Mouse (Mus musculus): Measurements from ENCODE around the gene Rbm47.

The Rbm47 gene

GRCm38 (mm10) chr5:66165748-66166147 is 7.2 kb downstream of the Rbm47 start:
- DNase-seq (ENCODE audit: low spot score) = no peak

- no peak for DNase-seq (ENCODE audit: low spot score)
Measured at GRCm38 (mm10) chr5:66156431-66156962, 16.4 kb downstream of the Rbm47 start.

DNA sequence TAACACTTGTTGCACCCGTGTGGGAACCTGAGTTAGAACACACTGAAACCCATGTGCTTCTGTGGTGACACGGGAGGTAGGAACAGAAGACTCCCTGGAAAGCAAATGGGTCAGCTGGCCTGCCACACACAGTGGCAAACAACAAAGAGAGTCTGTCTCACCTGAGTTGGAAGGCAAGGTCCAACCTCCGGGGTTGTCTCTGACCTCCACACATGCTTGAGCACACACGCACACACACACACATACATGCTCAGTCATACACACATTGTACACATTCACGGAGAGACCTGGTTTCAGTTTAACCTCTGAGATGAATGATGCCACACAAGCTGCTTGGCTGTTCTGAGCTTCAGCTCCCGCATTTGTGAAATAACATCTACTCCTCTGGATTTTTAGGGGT is 18.3 kb downstream of the Rbm47 start:
- DNase-seq (ENCODE audit: low spot score) = no peak

DNA sequence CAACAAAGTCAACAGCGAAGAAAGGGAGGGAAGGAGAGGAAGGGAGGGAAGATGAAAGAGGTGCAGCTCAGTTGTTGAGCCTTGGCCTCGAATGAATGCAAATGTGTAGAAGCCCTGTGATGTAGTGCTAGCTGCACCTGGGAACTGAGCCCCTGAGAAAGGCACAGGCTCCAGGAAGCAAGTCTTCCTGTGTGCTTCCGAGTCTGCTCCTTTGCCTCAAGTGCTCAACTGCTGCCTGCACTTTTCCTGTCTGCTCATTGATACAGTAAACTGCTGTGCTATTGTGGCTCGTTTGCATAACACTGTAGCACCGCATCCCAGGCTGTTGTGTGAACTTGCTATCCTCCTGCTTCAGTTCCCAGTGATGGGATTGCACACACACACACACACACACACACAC is 19.4 kb downstream of the Rbm47 start:
- DNase-seq (ENCODE audit: low spot score) = no peak

DNA sequence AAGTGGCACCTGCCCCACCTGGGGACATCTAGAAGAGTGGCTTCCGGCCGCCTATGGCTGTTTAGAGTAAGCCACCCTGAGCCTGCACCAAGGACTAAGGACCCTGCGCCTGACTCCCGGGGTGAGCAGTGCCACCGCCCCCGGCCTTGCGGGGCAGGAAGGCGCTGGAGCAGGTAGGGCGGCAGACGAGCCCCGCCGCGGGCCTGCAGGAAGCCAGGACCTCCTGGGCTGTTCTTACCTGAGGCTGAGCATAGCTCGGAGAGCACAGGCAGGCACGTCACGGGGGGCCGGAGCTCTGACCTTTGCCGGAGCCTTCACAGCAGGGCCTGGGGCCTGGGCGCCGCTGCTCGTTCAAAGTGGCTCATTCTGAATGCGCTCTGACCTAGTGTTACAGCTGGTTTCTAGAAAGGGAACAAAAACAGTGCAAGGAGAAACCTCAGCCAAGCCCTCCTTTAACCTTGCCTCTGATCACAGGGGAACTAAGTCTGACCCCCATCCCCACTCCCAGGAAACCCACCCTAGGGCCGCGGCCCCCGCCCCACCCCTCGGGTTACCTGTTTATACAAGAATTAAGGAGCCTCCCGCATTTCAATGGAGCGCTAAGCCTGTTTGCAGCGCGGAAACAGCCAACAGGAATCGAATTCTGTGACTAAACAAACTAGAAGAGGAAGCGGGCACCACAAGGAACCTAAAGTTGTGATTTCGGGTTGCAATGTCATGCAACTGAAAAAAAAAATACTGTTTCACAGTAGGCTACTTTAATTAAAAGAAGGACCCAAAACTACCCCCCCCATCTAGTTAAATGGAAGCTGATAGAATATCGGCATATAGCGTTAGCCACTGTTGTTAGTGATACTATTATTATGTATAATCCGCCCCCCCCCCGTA is 21.4 kb downstream of the Rbm47 start:
- peak; percentile 47 for DNase-seq (ENCODE audit: low spot score)

DNA sequence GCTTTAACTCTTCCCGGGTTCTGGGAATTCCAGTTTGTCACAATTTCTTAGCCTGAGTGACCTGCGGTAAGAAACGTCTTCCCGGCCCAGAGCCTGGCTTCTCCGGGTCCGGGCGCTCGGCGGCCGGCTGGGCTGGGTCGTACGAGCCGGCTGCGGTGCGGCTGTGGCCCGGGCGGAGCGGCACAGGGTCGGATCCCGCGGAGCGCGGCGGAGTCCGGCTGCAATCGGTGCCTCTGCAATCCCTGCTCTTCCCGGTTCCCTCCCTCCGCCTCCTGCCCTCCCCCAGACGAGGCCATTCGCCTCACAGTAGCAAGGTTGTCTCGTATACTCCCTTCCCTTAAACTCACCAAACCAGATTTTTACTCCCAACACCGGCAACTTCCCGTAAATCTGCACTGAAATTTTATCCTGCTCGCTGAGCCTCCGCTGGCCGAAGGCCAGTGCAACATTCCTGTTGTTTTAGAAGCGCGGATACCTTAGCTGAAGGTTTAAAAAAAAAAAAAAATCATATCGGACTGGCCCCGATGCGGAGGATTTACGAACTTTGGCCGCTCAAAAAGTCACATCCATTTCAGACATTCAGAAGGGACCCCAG is 22.1 kb downstream of the Rbm47 start:
- peak; percentile 82 for DNase-seq (ENCODE audit: low spot score)

GRCm38 (mm10) chr5:66150106-66150705 is 22.7 kb downstream of the Rbm47 start:
- no peak for DNase-seq (ENCODE audit: low spot score)

- DNase-seq (ENCODE audit: low spot score) = no peak
Measured at GRCm38 (mm10) chr5:66149571-66149970, 23.3 kb downstream of the Rbm47 start.

DNA sequence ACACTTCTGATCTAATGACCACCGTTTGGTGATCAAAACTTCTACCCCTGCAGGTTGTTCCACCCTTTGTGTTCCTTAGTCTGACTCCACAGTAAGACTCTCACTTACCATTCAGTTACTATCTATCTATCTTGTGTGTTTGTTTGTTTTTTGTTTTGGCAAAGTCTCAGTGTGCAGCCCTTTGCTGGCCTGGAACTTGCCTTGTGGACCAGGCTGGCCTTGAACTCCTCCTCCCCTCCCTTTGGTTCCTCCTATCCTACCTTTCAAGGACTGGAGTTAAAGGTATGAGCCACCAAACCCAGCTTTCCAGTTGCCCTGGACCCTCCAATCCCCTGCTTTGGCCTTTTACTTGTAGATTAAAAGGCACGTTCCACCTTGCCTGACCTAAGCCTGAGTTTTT is 23.8 kb downstream of the Rbm47 start:
- no peak for DNase-seq (ENCODE audit: low spot score)

GRCm38 (mm10) chr5:66147313-66147712 is 25.6 kb downstream of the Rbm47 start:
- DNase-seq (ENCODE audit: low spot score) = no peak

DNA sequence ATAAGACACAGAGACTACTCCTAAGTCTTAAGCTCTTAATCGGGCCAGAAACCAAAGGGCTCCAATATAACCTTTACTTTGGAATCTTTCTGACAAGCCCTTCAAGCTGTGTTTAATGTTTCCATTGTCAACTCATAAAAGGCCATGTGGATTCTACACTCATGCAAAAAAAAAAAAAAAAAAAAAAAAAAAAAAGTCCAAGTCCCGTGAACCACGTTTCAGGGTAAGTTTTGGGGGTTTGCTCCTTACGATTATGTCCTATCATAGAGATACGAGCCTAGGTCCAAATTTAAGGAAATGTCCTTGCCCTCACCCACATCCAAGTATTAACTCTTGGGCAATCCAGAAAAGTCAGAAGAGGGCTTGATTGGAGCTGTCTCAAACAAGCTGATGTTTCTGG is 27.3 kb downstream of the Rbm47 start:
- DNase-seq (ENCODE audit: low spot score) = no peak

GRCm38 (mm10) chr5:66143093-66144032 is 29.6 kb downstream of the Rbm47 start:
- no peak for DNase-seq (ENCODE audit: low spot score)

- DNase-seq (ENCODE audit: low spot score) = no peak
Measured at GRCm38 (mm10) chr5:66141474-66141873, 31.4 kb downstream of the Rbm47 start.

- no peak for DNase-seq (ENCODE audit: low spot score)
Measured at GRCm38 (mm10) chr5:66139634-66140295, 33.2 kb downstream of the Rbm47 start.

DNA sequence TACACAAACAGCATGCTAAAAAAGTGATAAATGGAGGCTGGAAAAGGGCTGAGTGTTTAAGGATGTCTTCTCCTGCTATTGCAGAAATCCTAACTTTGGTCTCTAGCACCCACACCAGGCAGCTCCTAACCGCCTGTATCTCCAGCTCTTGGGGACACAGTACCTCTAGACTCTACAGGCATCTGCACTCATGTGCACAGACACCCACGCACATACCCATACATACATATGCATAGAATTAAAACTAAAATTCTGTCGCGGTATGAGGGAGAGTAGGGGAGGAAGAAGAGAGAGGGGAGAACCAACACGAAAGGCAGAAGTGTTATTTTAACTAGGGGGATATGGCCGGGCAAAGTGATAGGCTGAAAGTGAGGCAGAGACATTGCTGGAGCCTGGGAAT is 33.7 kb downstream of the Rbm47 start:
- DNase-seq (ENCODE audit: low spot score) = no peak

DNA sequence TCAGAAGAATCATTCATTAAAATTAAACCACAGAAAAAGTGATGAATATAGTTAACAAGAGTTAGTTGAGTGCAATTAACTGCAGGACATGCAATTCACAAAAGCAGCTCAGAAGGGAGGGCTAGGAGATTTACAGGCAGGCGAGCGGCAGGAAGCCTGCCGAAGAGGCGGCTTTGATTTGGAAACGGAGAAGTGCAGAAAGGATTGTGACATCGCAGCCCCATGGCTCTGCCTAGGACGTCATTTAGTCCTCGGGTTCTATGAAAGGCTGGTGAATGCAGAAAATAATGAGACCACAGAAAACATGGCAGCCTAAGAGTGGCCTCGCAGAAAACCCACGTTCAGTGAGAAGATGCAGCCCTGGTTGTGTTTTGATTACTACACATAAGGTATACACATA is 34.3 kb downstream of the Rbm47 start:
- no peak for DNase-seq (ENCODE audit: low spot score)

DNA sequence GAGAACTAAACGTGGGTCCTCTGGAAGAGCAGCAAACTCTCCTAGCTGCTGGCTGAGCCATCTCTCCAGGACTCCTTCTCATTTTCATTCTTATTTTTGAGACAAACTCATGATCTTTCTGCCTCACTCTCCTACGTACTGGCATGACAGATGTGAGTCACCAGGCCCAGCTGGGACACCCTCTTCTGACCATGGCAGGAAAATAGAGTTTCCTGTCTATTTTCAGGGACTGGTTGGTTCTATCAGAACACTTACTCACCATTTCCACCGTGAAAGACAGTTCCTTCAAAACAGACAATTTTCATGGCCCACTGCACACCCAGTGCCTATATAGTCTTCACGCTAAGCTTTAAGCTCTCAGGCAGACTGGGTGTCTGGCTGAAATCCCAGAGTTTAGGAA is 35.7 kb downstream of the Rbm47 start:
- DNase-seq (ENCODE audit: low spot score) = no peak

- DNase-seq (ENCODE audit: low spot score) = no peak
Measured at GRCm38 (mm10) chr5:66135853-66136210, 37.1 kb downstream of the Rbm47 start.

DNA sequence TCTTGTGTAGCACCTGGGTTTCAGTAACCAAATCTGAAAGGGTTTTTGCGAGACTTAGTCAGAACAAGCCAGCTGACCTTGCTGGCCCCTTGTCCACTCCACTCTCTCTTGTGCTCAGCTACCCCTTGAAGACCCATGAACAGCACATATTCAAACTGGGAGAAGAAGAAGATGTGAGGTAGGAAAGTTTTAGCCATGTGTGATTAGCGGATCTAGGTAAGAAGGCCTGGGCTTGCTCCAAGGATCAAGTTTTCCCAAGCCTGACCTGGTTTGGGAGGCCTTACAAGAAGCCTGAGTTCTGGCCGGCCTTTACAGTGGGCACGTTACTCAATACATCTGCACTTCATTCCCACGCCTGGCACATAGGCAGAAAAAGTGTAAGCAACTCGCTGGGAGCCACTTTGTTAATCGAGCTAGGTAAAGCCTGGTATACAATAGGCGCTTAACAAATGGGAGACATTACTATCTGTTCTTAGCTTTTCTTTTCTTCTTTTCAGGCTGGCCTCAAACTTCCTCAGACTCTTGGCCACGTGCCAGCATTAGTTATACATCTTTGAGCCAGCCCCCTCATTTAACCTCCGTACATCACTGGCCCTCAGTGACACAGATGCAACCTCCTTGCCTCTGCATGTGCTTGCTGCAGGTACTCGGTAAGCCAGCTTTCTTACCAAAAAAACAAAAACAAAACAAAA is 37.6 kb downstream of the Rbm47 start:
- no peak for DNase-seq (ENCODE audit: low spot score)

DNA sequence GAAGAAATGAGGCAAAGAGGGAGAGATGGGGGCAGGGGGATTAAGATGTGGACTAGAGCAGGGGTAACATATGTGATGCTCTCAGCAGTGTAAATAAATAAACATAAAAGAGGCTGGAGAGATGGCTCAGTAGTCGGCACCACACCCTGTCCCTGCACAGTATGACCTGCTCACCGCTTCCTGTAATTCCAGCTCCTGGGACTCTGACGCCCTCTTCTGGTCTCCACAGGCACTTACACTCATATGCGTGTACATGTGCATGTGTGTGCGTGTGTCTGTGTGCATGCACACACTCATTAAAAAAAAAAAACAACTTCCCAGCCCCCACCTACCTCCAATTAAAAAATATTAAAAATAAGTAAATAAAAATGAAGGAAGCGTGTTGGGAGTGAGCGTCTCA is 38.3 kb downstream of the Rbm47 start:
- DNase-seq (ENCODE audit: low spot score) = no peak

- no peak for DNase-seq (ENCODE audit: low spot score)
Measured at GRCm38 (mm10) chr5:66128948-66129347, 44.0 kb downstream of the Rbm47 start.

All from urinary bladder, postnatal 14 days (tissue).